Mouse (Mus musculus) leukemia stem cell, adult 10-12 weeks (primary cell): Measurements from ENCODE around the gene Entpd6. TPM values are rescaled to one million over a fixed set of nuclear protein-coding genes. Genes with fewer than 3 reads are reported as not detected.

Source experiments
- polyA plus RNA-seq: library from polyadenylated mRNA; stranded (reverse); fragments of >175 nt; gene quantifications from 2 replicates; pipeline ENCODE4 v1.2.3, GENCODE M21; 2012; ENCODE audit warnings: low replicate concordance

Gene Entpd6
- polyA plus RNA-seq: 24.3 and 33.9 TPM in 2 replicates

GRCm38 (mm10) chr2:150748854-150749253 is at the start of gene Entpd6:
Entpd6 (plus strand) TSS chr2:150749042.

GRCm38 (mm10) chr2:150786251-150787180 is 37.7 kb downstream of the Entpd6 start, which contains the start of gene Pygb:
Pygb (plus strand) TSS chr2:150786735.

Other genes with a start within 250 kb of the Entpd6 start
- not detected in 2 replicates for gene Cst7, start 178.6 kb upstream of the Entpd6 start, polyA plus RNA-seq
- gene Apmap, start 140.5 kb upstream of the Entpd6 start, polyA plus RNA-seq: 57.0 and 144 TPM in 2 replicates
- 56.2 and 58.0 TPM in 2 replicates for gene Acss1, start 80.5 kb upstream of the Entpd6 start, polyA plus RNA-seq
- 0.05 TPM in 1 of 2 replicates, not detected in the other for gene Vsx1, start 59.7 kb upstream of the Entpd6 start, polyA plus RNA-seq
- 5.7 and 15.1 TPM in 2 replicates for gene Pygb, start 37.7 kb downstream of the Entpd6 start, polyA plus RNA-seq
- gene Abhd12, start 155.7 kb downstream of the Entpd6 start, polyA plus RNA-seq: 29.6 and 48.1 TPM in 2 replicates
- gene Gins1, start 156.4 kb downstream of the Entpd6 start, polyA plus RNA-seq: 3.6 and 7.5 TPM in 2 replicates